Mouse (Mus musculus): ENCODE results near the gene Gzmm.
A peak's percentile ranks its signal among the peaks of the same experiment; 100 is the strongest.

Gene Gzmm

GRCm38 (mm10) chr10:79688720-79689119 lies at the start of gene Gzmm:
Gene Gzmm (plus strand): TSS chr10:79689020.
- no peak for DNase-seq (ENCODE audit: low spot score)

- no peak for DNase-seq (ENCODE audit: low spot score)
Measured at GRCm38 (mm10) chr10:79645711-79646110, 43.1 kb upstream of the Gzmm start, which contains the start of gene Odf3l2. Gene Odf3l2 (minus strand): TSS chr10:79645738.

- DNase-seq (ENCODE audit: low spot score): peak; percentile 88
Measured at GRCm38 (mm10) chr10:79649070-79649751, 39.6 kb upstream of the Gzmm start.

GRCm38 (mm10) chr10:79652789-79653188 lies 36.0 kb upstream of the Gzmm start:
- no peak for DNase-seq (ENCODE audit: low spot score)

- DNase-seq (ENCODE audit: low spot score): peak; percentile 61
Measured at GRCm38 (mm10) chr10:79654946-79655395, 33.8 kb upstream of the Gzmm start.

- no peak for DNase-seq (ENCODE audit: low spot score)
Measured at GRCm38 (mm10) chr10:79658829-79659228, 30.0 kb upstream of the Gzmm start.

GRCm38 (mm10) chr10:79660298-79660697 lies 28.5 kb upstream of the Gzmm start:
- no peak for DNase-seq (ENCODE audit: low spot score)

- DNase-seq (ENCODE audit: low spot score): no peak
Measured at GRCm38 (mm10) chr10:79661861-79662260, 27.0 kb upstream of the Gzmm start.

- DNase-seq (ENCODE audit: low spot score): peak; percentile 63
Measured at GRCm38 (mm10) chr10:79664131-79664665, 24.6 kb upstream of the Gzmm start, which contains the start of gene Madcam1. Gene Madcam1 (plus strand): TSS chr10:79664559.

- no peak for DNase-seq (ENCODE audit: low spot score)
Measured at GRCm38 (mm10) chr10:79665051-79665450, 23.8 kb upstream of the Gzmm start.

GRCm38 (mm10) chr10:79666493-79666892 lies 22.3 kb upstream of the Gzmm start:
- no peak for DNase-seq (ENCODE audit: low spot score)

GRCm38 (mm10) chr10:79668076-79668475 lies 20.7 kb upstream of the Gzmm start:
- DNase-seq (ENCODE audit: low spot score): no peak

GRCm38 (mm10) chr10:79668771-79669575 lies 19.8 kb upstream of the Gzmm start, which contains the start of gene Tpgs1:
Gene Tpgs1 (plus strand): TSS chr10:79669369.
- peak; percentile 95 for DNase-seq (ENCODE audit: low spot score)

- DNase-seq (ENCODE audit: low spot score): peak; percentile 82
Measured at GRCm38 (mm10) chr10:79669576-79670057, 19.2 kb upstream of the Gzmm start.

GRCm38 (mm10) chr10:79670071-79670888 lies 18.5 kb upstream of the Gzmm start:
- DNase-seq (ENCODE audit: low spot score): no peak

- no peak for DNase-seq (ENCODE audit: low spot score)
Measured at GRCm38 (mm10) chr10:79671396-79672087, 17.3 kb upstream of the Gzmm start.

- DNase-seq (ENCODE audit: low spot score): no peak
Measured at GRCm38 (mm10) chr10:79672088-79672455, 16.7 kb upstream of the Gzmm start.

- no peak for DNase-seq (ENCODE audit: low spot score)
Measured at GRCm38 (mm10) chr10:79673054-79673453, 15.8 kb upstream of the Gzmm start.

- DNase-seq (ENCODE audit: low spot score): no peak
Measured at GRCm38 (mm10) chr10:79675346-79676035, 13.3 kb upstream of the Gzmm start.

All from layer of hippocampus, adult 11-12 months (tissue).